Mouse (Mus musculus): ENCODE results near the gene 1810049J17Rik. TPM values are rescaled to one million over a fixed set of nuclear protein-coding genes. Genes with fewer than 3 reads are reported as not detected.

Gene 1810049J17Rik
- polyA plus RNA-seq, 1 experiment: not detected

DNA sequence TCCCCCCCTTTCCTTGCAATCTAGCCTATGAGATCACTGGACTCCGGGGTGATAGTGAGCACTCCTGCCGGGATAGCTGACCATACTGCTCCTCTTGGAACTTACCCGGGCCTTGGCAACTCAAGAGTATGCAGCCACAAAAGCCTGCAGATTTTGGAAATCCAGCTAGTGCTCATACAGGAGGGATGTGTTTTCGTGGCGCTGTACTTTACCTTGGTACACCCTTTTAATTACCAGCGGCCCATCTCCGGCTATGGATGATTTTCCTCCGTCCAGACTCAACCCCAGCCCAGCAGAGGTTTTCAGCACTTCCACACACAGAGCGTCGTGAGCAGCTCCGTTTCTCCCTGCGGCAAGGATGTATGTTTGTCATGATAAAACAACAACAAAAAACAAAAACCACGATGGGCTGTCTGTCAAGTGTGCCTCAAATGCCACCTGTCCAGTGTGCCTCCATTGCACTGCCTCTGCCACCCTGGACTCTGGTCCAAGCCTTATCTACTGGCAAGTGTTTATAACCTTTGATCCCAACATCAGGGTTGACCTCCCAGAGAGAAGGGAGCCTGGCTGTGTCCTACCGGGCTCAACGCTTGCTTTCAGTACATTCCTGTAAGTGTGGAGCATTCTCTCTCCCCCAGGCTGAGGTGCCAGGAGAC lies 43.8 kb upstream of the 1810049J17Rik start:
- TF ChIP-seq CTCF (IDR thresholded peaks at IDR 0.05; ENCODE audit: insufficient read depth, low read depth, low read length) (no peak), POLR2A (IDR thresholded peaks at IDR 0.05; ENCODE audit: insufficient read depth, low read depth, low read length) (no peak)
- H3K4me3 ChIP-seq (ENCODE audit: insufficient read depth, low read depth, low read length): no peak overlapping the region
- H3K27ac ChIP-seq (ENCODE audit: insufficient read depth, low read depth, low read length): peak overlapping the region; percentile 26; the same call in 1 of the 2 replicates
- WGBS: 81% methylated on average over 15 of the region's 15 CpGs
- H3K4me1 ChIP-seq (ENCODE audit: control insufficient read depth, insufficient read depth, low read length): peaks cover 9% of the 10 kb centered on the region

DNA sequence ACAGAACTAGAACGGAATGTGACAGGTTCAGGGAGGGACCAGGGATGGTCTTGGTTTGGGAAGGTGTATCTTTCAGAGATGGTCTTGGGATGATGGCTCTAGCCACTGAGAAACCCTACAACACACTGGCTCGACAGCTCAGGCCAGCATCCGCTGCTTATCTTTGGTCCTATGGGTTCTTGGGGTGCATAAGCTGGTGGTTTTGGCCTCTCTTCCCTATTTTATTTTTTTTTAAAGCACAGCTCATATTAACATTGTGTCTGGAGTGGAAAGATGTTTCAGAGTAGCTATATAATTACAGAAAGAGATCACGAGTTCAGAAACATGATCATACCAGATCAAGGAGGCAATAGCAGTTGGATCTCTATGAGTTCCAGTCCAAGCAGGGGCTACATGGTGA lies 42.4 kb upstream of the 1810049J17Rik start:
- 87% methylated on average over 4 of the region's 4 CpGs for WGBS
- no peak for TF ChIP-seq CTCF (IDR thresholded peaks at IDR 0.05; ENCODE audit: insufficient read depth, low read depth, low read length)
- TF ChIP-seq POLR2A (IDR thresholded peaks at IDR 0.05; ENCODE audit: insufficient read depth, low read depth, low read length): no peak

DNA sequence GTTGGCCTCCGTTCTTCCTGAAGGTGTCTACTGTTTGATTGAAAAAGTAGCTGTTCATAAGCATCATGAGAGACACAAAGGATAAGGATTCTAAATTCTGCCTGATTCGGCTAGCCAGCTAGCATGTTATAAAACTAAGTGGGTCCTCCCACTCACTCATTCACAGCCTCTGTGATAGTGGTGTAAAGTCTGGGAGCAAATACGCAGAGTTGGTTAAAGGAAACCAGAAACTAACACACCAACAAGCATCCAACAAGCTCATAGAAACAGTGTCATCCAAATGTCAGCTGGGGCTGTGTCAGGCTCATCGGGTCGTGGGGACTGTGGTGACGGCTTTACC lies 41.0 kb upstream of the 1810049J17Rik start:
- no peak overlapping the region for H3K27ac ChIP-seq (ENCODE audit: insufficient read depth, low read depth, low read length)
- H3K4me3 ChIP-seq (ENCODE audit: insufficient read depth, low read depth, low read length): no peak overlapping the region
- WGBS: 75% methylated on average over 6 of the region's 6 CpGs
- H3K4me1 ChIP-seq (ENCODE audit: control insufficient read depth, insufficient read depth, low read length): peaks cover 9% of the 10 kb centered on the region
- no peak for TF ChIP-seq POLR2A (IDR thresholded peaks at IDR 0.05; ENCODE audit: insufficient read depth, low read depth, low read length)
- TF ChIP-seq CTCF (IDR thresholded peaks at IDR 0.05; ENCODE audit: insufficient read depth, low read depth, low read length): no peak

More for the DNA sequence above, 42.4 kb upstream of the 1810049J17Rik start:
- no peak overlapping the region for H3K4me3 ChIP-seq (ENCODE audit: insufficient read depth, low read depth, low read length)
- no peak overlapping the region for H3K27ac ChIP-seq (ENCODE audit: insufficient read depth, low read depth, low read length)
- peaks cover 9% of the 10 kb centered on the region for H3K4me1 ChIP-seq (ENCODE audit: control insufficient read depth, insufficient read depth, low read length)

DNA sequence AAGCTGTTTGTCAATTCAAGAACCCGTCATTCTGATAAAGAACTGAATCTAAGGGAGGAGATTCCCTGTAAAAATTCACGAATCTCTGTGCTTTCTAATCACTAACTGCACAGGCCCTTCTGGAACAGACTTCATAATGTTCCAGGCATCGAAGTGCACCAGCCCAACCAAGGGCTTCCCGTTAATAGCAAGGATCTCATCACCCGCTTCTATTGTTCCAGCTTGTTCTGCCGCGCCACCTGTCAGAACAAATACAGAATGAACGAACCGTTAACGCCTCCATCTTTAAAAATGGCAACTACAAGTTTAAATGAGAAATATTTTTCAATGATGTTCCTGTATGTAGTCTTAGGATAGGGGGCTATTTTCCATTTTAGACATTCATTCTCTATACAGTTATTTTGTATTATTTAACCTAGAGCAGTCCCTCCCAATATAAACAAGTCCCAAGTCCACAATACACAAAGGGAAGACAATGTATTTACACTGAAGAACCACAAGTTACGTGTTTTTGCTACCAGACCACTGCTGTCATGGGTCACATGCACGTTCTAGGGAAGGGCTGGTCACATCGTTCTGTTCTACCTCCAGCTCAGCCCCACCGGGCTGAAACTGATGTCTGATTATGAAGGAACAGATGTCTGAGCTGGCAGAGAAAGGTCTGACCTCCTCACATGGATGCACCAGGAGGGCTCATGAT lies 40.5 kb upstream of the 1810049J17Rik start:
- H3K4me3 ChIP-seq (ENCODE audit: insufficient read depth, low read depth, low read length): no peak overlapping the region
- no peak for TF ChIP-seq CTCF (IDR thresholded peaks at IDR 0.05; ENCODE audit: insufficient read depth, low read depth, low read length)
- TF ChIP-seq POLR2A (IDR thresholded peaks at IDR 0.05; ENCODE audit: insufficient read depth, low read depth, low read length): no peak
- H3K4me1 ChIP-seq (ENCODE audit: control insufficient read depth, insufficient read depth, low read length): peaks cover 9% of the 10 kb centered on the region
- H3K27ac ChIP-seq (ENCODE audit: insufficient read depth, low read depth, low read length): no peak overlapping the region
- 66% methylated on average over 14 of the region's 14 CpGs for WGBS

DNA sequence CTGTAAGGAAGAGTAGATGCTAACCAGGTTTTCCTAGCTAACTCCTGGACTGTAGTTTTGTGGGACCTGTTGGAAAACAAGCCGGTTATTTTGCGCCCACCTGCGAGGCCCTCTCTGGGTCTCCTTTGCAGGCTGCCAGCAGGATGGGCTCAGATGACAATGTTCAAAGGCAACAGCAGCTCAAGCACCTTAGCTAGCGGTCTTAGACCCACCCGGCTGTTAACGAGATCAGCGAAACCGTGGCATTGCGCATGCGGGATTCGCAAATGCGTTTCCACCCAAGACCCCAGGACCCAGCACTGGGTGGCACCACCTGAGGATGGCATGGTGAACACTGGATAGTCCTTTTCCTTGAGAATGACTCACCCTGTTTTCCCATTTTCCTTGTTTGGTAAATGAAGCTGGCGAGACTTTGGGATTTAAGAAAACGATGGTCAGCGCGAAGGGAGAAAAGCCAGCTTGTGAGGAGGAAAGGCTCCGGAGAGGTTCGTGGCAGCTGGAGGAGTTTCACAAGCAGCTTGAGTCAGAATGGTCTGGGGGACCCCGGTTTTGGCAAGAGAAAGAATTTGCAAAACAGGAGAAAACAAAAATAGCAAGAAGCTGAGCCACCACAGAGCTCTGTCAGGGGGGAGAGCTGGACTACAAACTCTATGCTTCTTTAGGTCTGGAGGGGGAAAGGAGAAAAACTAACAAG lies 39.0 kb upstream of the 1810049J17Rik start:
- Histone ChIP-seq H3K4me3 (ENCODE audit: insufficient read depth, low read depth, low read length) (no peak overlapping the region), H3K4me1 (ENCODE audit: control insufficient read depth, insufficient read depth, low read length) (peaks cover 3% of the 10 kb centered on the region; the same call in 1 of the 2 replicates), H3K27ac (ENCODE audit: insufficient read depth, low read depth, low read length) (no peak overlapping the region)
- WGBS: 73% methylated on average over 19 of the region's 19 CpGs
- TF ChIP-seq CTCF (IDR thresholded peaks at IDR 0.05; ENCODE audit: insufficient read depth, low read depth, low read length): no peak
- TF ChIP-seq POLR2A (IDR thresholded peaks at IDR 0.05; ENCODE audit: insufficient read depth, low read depth, low read length): no peak

DNA sequence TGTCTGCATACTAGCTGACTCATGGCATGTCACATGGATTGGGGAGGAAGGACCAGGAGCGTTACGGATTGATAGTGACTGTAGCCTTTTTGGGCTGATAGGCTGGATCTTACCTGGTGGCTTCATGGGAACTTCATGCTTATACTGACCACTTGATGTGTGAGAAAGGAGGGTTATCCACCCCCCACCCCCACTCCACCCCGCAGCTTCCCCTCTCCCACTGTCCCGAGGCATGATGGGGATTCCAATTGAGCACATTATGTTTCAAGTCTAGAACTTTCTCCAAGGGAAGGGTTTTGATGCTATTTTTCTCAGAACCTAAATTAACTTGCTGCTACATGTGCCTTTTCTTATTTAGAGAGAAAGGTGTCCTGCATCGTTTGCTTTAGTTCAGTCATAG lies 36.7 kb upstream of the 1810049J17Rik start:
- WGBS: 93% methylated on average over 5 of the region's 5 CpGs
- Histone ChIP-seq H3K27ac (ENCODE audit: insufficient read depth, low read depth, low read length) (no peak overlapping the region), H3K4me3 (ENCODE audit: insufficient read depth, low read depth, low read length) (no peak overlapping the region), H3K4me1 (ENCODE audit: control insufficient read depth, insufficient read depth, low read length) (no peaks in the 10 kb centered on the region)
- TF ChIP-seq POLR2A (IDR thresholded peaks at IDR 0.05; ENCODE audit: insufficient read depth, low read depth, low read length) (no peak), CTCF (IDR thresholded peaks at IDR 0.05; ENCODE audit: insufficient read depth, low read depth, low read length) (no peak)

DNA sequence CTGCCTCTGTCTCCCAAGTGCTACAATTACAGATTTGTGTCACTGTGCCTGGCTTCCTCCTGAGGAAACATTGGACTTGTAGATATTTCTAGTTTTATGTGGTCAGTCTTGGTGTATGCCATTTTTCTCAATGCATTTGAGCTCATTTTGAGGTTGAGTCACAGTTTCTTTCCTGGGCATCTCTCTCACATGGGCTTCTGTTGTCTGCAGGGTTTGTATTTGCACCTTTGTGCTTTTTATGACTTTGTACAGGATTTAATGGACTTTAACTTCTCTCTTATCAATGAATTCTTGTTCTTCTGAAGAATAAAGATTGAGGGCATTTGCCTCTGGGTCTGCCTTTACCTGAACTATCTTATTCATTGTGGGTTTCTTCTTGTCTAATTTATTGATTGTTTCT lies 35.8 kb upstream of the 1810049J17Rik start:
- no peaks in the 10 kb centered on the region for H3K4me1 ChIP-seq (ENCODE audit: control insufficient read depth, insufficient read depth, low read length)
- TF ChIP-seq CTCF (IDR thresholded peaks at IDR 0.05; ENCODE audit: insufficient read depth, low read depth, low read length) (no peak), POLR2A (IDR thresholded peaks at IDR 0.05; ENCODE audit: insufficient read depth, low read depth, low read length) (no peak)
- H3K4me3 ChIP-seq (ENCODE audit: insufficient read depth, low read depth, low read length): no peak overlapping the region
- no peak overlapping the region for H3K27ac ChIP-seq (ENCODE audit: insufficient read depth, low read depth, low read length)

DNA sequence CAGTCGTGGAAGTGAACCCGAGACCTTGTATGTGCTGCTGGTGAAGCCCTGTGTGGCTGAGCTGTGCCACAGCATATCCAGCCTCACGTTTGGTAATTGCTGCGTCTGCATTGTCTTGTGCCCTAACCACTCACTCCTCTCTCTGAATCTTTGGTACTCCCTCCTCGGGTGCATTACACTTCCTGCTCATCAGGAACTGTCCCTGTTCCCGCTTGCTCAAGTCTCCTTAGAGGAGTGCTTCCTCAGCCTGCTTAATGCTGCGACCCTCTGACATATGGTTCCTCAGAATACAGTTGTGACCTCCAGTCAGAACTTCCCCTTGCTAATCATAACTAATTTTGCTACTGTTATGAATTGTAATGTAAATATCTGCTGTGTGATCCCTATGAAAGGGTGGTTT lies 34.2 kb upstream of the 1810049J17Rik start:
- H3K4me1 ChIP-seq (ENCODE audit: control insufficient read depth, insufficient read depth, low read length): no peaks in the 10 kb centered on the region
- H3K4me3 ChIP-seq (ENCODE audit: insufficient read depth, low read depth, low read length): no peak overlapping the region
- 74% methylated on average over 7 of the region's 7 CpGs for WGBS
- TF ChIP-seq CTCF (IDR thresholded peaks at IDR 0.05; ENCODE audit: insufficient read depth, low read depth, low read length) (no peak), POLR2A (IDR thresholded peaks at IDR 0.05; ENCODE audit: insufficient read depth, low read depth, low read length) (no peak)
- no peak overlapping the region for H3K27ac ChIP-seq (ENCODE audit: insufficient read depth, low read depth, low read length)

DNA sequence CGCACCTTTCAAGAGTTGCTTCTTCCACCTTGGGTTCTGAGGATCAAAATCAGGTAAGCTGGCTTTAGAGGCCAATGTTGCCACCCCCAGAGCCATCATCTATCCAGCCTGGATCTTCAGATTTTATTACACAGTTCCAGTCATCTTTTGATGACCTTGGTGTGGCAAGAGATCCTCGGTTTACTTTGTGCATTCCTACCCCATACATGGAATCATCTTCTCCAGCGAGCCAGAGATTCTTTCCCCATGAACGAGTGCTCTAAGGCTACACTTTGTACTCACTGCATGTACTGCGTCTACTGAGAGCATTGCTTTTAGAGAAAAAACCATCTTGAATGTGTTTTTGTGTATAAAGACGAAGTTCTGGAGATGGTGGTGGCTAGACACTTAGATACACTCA lies 33.6 kb upstream of the 1810049J17Rik start:
- H3K4me1 ChIP-seq (ENCODE audit: control insufficient read depth, insufficient read depth, low read length): no peaks in the 10 kb centered on the region
- WGBS: 79% methylated on average over 6 of the region's 6 CpGs
- no peak overlapping the region for H3K4me3 ChIP-seq (ENCODE audit: insufficient read depth, low read depth, low read length)
- no peak overlapping the region for H3K27ac ChIP-seq (ENCODE audit: insufficient read depth, low read depth, low read length)
- TF ChIP-seq CTCF (IDR thresholded peaks at IDR 0.05; ENCODE audit: insufficient read depth, low read depth, low read length): no peak
